Mouse (Mus musculus): ENCODE results near the gene Atf6. TPM values are rescaled to one million over a fixed set of nuclear protein-coding genes. Genes with fewer than 3 reads are reported as not detected.
A peak's percentile ranks its signal among the peaks of the same experiment; 100 is the strongest.

The Atf6 gene
- total RNA-seq, 1 experiment: 33.2 TPM

GRCm38 (mm10) chr1:170694821-170695291, 172.7 kb downstream of the Atf6 start:
- TF ChIP-seq MAFK (IDR thresholded peaks at IDR 0.05; ENCODE audit: insufficient read depth, low read depth, low read length) (no peak), HCFC1 (IDR thresholded peaks at IDR 0.05; ENCODE audit: borderline replicate concordance, insufficient read depth, low read length) (no peak), ZNF384 (IDR thresholded peaks at IDR 0.05; ENCODE audit: low read depth, low read length) (no peak)
- Histone ChIP-seq H3K9ac (ENCODE audit: insufficient read depth, low read depth, low read length, poor library complexity, severe bottlenecking) (no peak overlapping the region), H3K36me3 (ENCODE audit: control insufficient read depth, insufficient read depth, low read length, poor library complexity, severe bottlenecking) (no peaks in the 10 kb centered on the region), H3K9me3 (ENCODE audit: control insufficient read depth, insufficient read depth, low read depth, low read length) (no peaks in the 10 kb centered on the region), H3K4me3 (ENCODE audit: insufficient read depth in 1 of 2, low read depth in 1 of 2, low read length in 2 of 2, poor library complexity in 1 of 2, severe bottlenecking in 1 of 2) (no peak overlapping the region), H3K4me1 (ENCODE audit: control insufficient read depth in 2 of 2, insufficient read depth in 2 of 2, low read length in 2 of 2, poor library complexity in 1 of 2) (peaks cover 3 to 7% of the 10 kb centered on the region in 2 experiments; a peak in 2 of 4 replicates), H3K27ac (ENCODE audit: insufficient read depth, low read depth, low read length, poor library complexity, severe bottlenecking) (no peak overlapping the region)
- in situ Hi-C loops (cut with MboI; ENCODE audit: low sequenced_read_pairs in 2 of 2, unreplicated experiment in 2 of 2): no loop called here
- peak; percentile 15 for DNase-seq (ENCODE audit: low read depth, low spot score)

- DNase-seq (ENCODE audit: low read depth, low spot score): no peak
- Histone ChIP-seq H3K9ac (ENCODE audit: insufficient read depth, low read depth, low read length, poor library complexity, severe bottlenecking) (no peak overlapping the region), H3K4me1 (ENCODE audit: control insufficient read depth in 2 of 2, insufficient read depth in 2 of 2, low read length in 2 of 2, poor library complexity in 1 of 2) (peaks cover 3 to 7% of the 10 kb centered on the region in 2 experiments; a peak in 2 of 4 replicates), H3K27ac (ENCODE audit: insufficient read depth, low read depth, low read length, poor library complexity, severe bottlenecking) (no peak overlapping the region), H3K9me3 (ENCODE audit: control insufficient read depth, insufficient read depth, low read depth, low read length) (no peaks in the 10 kb centered on the region), H3K36me3 (ENCODE audit: control insufficient read depth, insufficient read depth, low read length, poor library complexity, severe bottlenecking) (no peaks in the 10 kb centered on the region), H3K4me3 (ENCODE audit: insufficient read depth in 1 of 2, low read depth in 1 of 2, low read length in 2 of 2, poor library complexity in 1 of 2, severe bottlenecking in 1 of 2) (no peak overlapping the region)
- in situ Hi-C loops (cut with MboI; ENCODE audit: low sequenced_read_pairs in 2 of 2, unreplicated experiment in 2 of 2): no loop called here
- TF ChIP-seq MAFK (IDR thresholded peaks at IDR 0.05; ENCODE audit: insufficient read depth, low read depth, low read length) (no peak), ZNF384 (IDR thresholded peaks at IDR 0.05; ENCODE audit: low read depth, low read length) (no peak), ZC3H11A (IDR thresholded peaks at IDR 0.05; ENCODE audit: borderline replicate concordance, low read depth, low read length) (no peak), HCFC1 (IDR thresholded peaks at IDR 0.05; ENCODE audit: borderline replicate concordance, insufficient read depth, low read length) (no peak), CHD2 (IDR thresholded peaks at IDR 0.05; ENCODE audit: low read depth, low read length) (no peak)
These were observed 176.3 kb downstream of the Atf6 start for GRCm38 (mm10) chr1:170691301-170691700.

DNA sequence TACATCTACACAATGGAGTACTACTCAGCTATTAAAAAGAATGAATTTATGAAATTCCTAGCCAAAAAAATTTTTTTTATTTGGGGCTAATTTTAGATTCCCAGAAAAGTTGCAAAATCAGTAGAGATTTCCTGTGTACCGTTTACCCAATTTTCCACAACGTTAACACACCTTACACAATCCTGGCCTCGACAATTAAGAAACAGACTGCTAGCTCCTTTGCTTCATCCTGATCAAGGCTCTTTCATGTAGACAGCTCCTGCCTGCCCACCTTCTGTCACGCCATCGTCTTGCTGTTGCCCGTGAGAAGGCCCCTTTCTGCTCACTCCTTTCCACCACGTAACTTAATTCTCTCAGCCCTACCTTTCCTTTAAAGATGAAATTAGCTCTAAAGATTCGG, 177.8 kb downstream of the Atf6 start:
- Histone ChIP-seq H3K4me3 (ENCODE audit: insufficient read depth in 1 of 2, low read depth in 1 of 2, low read length in 2 of 2, poor library complexity in 1 of 2, severe bottlenecking in 1 of 2) (no peak overlapping the region), H3K9me3 (ENCODE audit: control insufficient read depth, insufficient read depth, low read depth, low read length) (no peaks in the 10 kb centered on the region), H3K27ac (ENCODE audit: insufficient read depth, low read depth, low read length, poor library complexity, severe bottlenecking) (no peak overlapping the region), H3K4me1 (ENCODE audit: control insufficient read depth in 2 of 2, insufficient read depth in 2 of 2, low read length in 2 of 2, poor library complexity in 1 of 2) (peaks cover 2 to 3% of the 10 kb centered on the region in 2 experiments; a peak in 1 of 4 replicates), H3K9ac (ENCODE audit: insufficient read depth, low read depth, low read length, poor library complexity, severe bottlenecking) (no peak overlapping the region), H3K36me3 (ENCODE audit: control insufficient read depth, insufficient read depth, low read length, poor library complexity, severe bottlenecking) (no peaks in the 10 kb centered on the region)
- no peak for TF ChIP-seq MAFK (IDR thresholded peaks at IDR 0.05; ENCODE audit: insufficient read depth, low read depth, low read length)
- TF ChIP-seq ZC3H11A (IDR thresholded peaks at IDR 0.05; ENCODE audit: borderline replicate concordance, low read depth, low read length): no peak
- no peak for TF ChIP-seq HCFC1 (IDR thresholded peaks at IDR 0.05; ENCODE audit: borderline replicate concordance, insufficient read depth, low read length)
- no peak for TF ChIP-seq CHD2 (IDR thresholded peaks at IDR 0.05; ENCODE audit: low read depth, low read length)
- no peak for TF ChIP-seq ZNF384 (IDR thresholded peaks at IDR 0.05; ENCODE audit: low read depth, low read length)
- in situ Hi-C loops (cut with MboI; ENCODE audit: low sequenced_read_pairs in 2 of 2, unreplicated experiment in 2 of 2): no loop called here
- no peak for DNase-seq (ENCODE audit: low read depth, low spot score)

GRCm38 (mm10) chr1:170683863-170684262, 183.7 kb downstream of the Atf6 start:
- H3K36me3 ChIP-seq (ENCODE audit: control insufficient read depth, insufficient read depth, low read length, poor library complexity, severe bottlenecking): no peaks in the 10 kb centered on the region
- H3K4me3 ChIP-seq (ENCODE audit: insufficient read depth in 1 of 2, low read depth in 1 of 2, low read length in 2 of 2, poor library complexity in 1 of 2, severe bottlenecking in 1 of 2): no peak overlapping the region
- H3K9me3 ChIP-seq (ENCODE audit: control insufficient read depth, insufficient read depth, low read depth, low read length): no peaks in the 10 kb centered on the region
- H3K27ac ChIP-seq (ENCODE audit: insufficient read depth, low read depth, low read length, poor library complexity, severe bottlenecking): no peak overlapping the region
- DNase-seq (ENCODE audit: low read depth, low spot score): no peak
- in situ Hi-C loops (cut with MboI; ENCODE audit: low sequenced_read_pairs in 2 of 2, unreplicated experiment in 2 of 2): no loop called here
- TF ChIP-seq HCFC1 (IDR thresholded peaks at IDR 0.05; ENCODE audit: borderline replicate concordance, insufficient read depth, low read length) (no peak), CHD2 (IDR thresholded peaks at IDR 0.05; ENCODE audit: low read depth, low read length) (no peak), ZNF384 (IDR thresholded peaks at IDR 0.05; ENCODE audit: low read depth, low read length) (no peak), ZC3H11A (IDR thresholded peaks at IDR 0.05; ENCODE audit: borderline replicate concordance, low read depth, low read length) (no peak), MAFK (IDR thresholded peaks at IDR 0.05; ENCODE audit: insufficient read depth, low read depth, low read length) (no peak)
- no peak overlapping the region for H3K9ac ChIP-seq (ENCODE audit: insufficient read depth, low read depth, low read length, poor library complexity, severe bottlenecking)
- no peaks in the 10 kb centered on the region for H3K4me1 ChIP-seq (ENCODE audit: control insufficient read depth in 2 of 2, insufficient read depth in 2 of 2, low read length in 2 of 2, poor library complexity in 1 of 2)

GRCm38 (mm10) chr1:170679624-170680023, 187.9 kb downstream of the Atf6 start:
- Histone ChIP-seq H3K36me3 (ENCODE audit: control insufficient read depth, insufficient read depth, low read length, poor library complexity, severe bottlenecking) (no peaks in the 10 kb centered on the region), H3K27ac (ENCODE audit: insufficient read depth, low read depth, low read length, poor library complexity, severe bottlenecking) (no peak overlapping the region), H3K4me3 (ENCODE audit: insufficient read depth in 1 of 2, low read depth in 1 of 2, low read length in 2 of 2, poor library complexity in 1 of 2, severe bottlenecking in 1 of 2) (no peak overlapping the region), H3K9ac (ENCODE audit: insufficient read depth, low read depth, low read length, poor library complexity, severe bottlenecking) (no peak overlapping the region), H3K4me1 (ENCODE audit: control insufficient read depth in 2 of 2, insufficient read depth in 2 of 2, low read length in 2 of 2, poor library complexity in 1 of 2) (no peaks in the 10 kb centered on the region), H3K9me3 (ENCODE audit: control insufficient read depth, insufficient read depth, low read depth, low read length) (no peaks in the 10 kb centered on the region)
- TF ChIP-seq MAFK (IDR thresholded peaks at IDR 0.05; ENCODE audit: insufficient read depth, low read depth, low read length): no peak
- TF ChIP-seq HCFC1 (IDR thresholded peaks at IDR 0.05; ENCODE audit: borderline replicate concordance, insufficient read depth, low read length): no peak
- no peak for TF ChIP-seq ZNF384 (IDR thresholded peaks at IDR 0.05; ENCODE audit: low read depth, low read length)
- TF ChIP-seq CHD2 (IDR thresholded peaks at IDR 0.05; ENCODE audit: low read depth, low read length): no peak
- no peak for TF ChIP-seq ZC3H11A (IDR thresholded peaks at IDR 0.05; ENCODE audit: borderline replicate concordance, low read depth, low read length)
- in situ Hi-C loops (cut with MboI; ENCODE audit: low sequenced_read_pairs in 2 of 2, unreplicated experiment in 2 of 2): no loop called here
- DNase-seq (ENCODE audit: low read depth, low spot score): no peak
